Mouse (Mus musculus) cerebellum, postnatal 14 days (tissue): ENCODE data around the gene Tmprss4.

Experiments
- DNase-seq, 2 experiments: peaks; one replicate each; pipeline ENCODE4 v3.0.0; 2021; ENCODE audit warnings: mixed read lengths in 2 of 2

Gene Tmprss4

GRCm38 (mm10) chr9:45196125-45196830 lies 7.6 kb downstream of the Tmprss4 start:
- no peak for DNase-seq

GRCm38 (mm10) chr9:45195468-45195867 lies 8.4 kb downstream of the Tmprss4 start:
- no peak for DNase-seq

- DNase-seq = no peak
Observed at GRCm38 (mm10) chr9:45189661-45190174, 14.2 kb downstream of the Tmprss4 start.

- DNase-seq = no peak
Observed at GRCm38 (mm10) chr9:45188570-45189563, 15.0 kb downstream of the Tmprss4 start.

GRCm38 (mm10) chr9:45185250-45185649 lies 18.6 kb downstream of the Tmprss4 start:
- no peak for DNase-seq

GRCm38 (mm10) chr9:45183266-45183665 lies 20.6 kb downstream of the Tmprss4 start:
- DNase-seq = peak; percentile 57 to 70

- DNase-seq = no peak
Observed at GRCm38 (mm10) chr9:45182521-45182920, 21.4 kb downstream of the Tmprss4 start.

GRCm38 (mm10) chr9:45181770-45182169 lies 22.1 kb downstream of the Tmprss4 start, which contains the start of gene BC049352:
BC049352 (plus strand) TSS chr9:45182007.
- DNase-seq = no peak

- no peak for DNase-seq
Observed at GRCm38 (mm10) chr9:45179282-45179681, 24.6 kb downstream of the Tmprss4 start.

GRCm38 (mm10) chr9:45173475-45173874 lies 30.4 kb downstream of the Tmprss4 start:
- DNase-seq = no peak

- no peak for DNase-seq
Observed at GRCm38 (mm10) chr9:45171073-45171610, 32.8 kb downstream of the Tmprss4 start.

- no peak for DNase-seq
Observed at GRCm38 (mm10) chr9:45170150-45170549, 33.7 kb downstream of the Tmprss4 start.

- DNase-seq = no peak
Observed at GRCm38 (mm10) chr9:45167903-45168302, 36.0 kb downstream of the Tmprss4 start.

- no peak for DNase-seq
Observed at GRCm38 (mm10) chr9:45153361-45153760, 50.5 kb downstream of the Tmprss4 start.

GRCm38 (mm10) chr9:45150933-45151332 lies 53.0 kb downstream of the Tmprss4 start:
- no peak for DNase-seq

- peak; percentile 89 to 93 for DNase-seq
Observed at GRCm38 (mm10) chr9:45146267-45146597, 57.7 kb downstream of the Tmprss4 start.

GRCm38 (mm10) chr9:45145533-45146266 lies 58.2 kb downstream of the Tmprss4 start:
- DNase-seq = peak in 1 of 2 experiments; percentile 20

- DNase-seq = no peak
Observed at GRCm38 (mm10) chr9:45142686-45143085, 61.2 kb downstream of the Tmprss4 start.

- no peak for DNase-seq
Observed at GRCm38 (mm10) chr9:45140945-45141344, 62.9 kb downstream of the Tmprss4 start.

- no peak for DNase-seq
Observed at GRCm38 (mm10) chr9:45139082-45139481, 64.8 kb downstream of the Tmprss4 start.

- peak; percentile 35 to 47 for DNase-seq
Observed at GRCm38 (mm10) chr9:45138191-45139032, 65.5 kb downstream of the Tmprss4 start, which contains the start of gene Scn4b. Scn4b (plus strand) TSS chr9:45138395.
